Mouse (Mus musculus) kidney, embryonic 14.5 days (tissue): ENCODE data around the gene Tstd1. TPM values are rescaled to one million over a fixed set of nuclear protein-coding genes. Genes with fewer than 3 reads are reported as not detected.
A peak's percentile ranks its signal among the peaks of the same experiment; 100 is the strongest.

Experiments used
- ATAC-seq: fragments of 200-750 bp; cut with Nextera tagmentation; 2 replicates; pipeline ENCODE4 v1.8.0; 2017; ENCODE audit warnings: moderate number of reproducible peaks, mild to moderate bottlenecking, moderate TSS enrichment, moderate library complexity; ENCODE audit not compliant: low FRiP score, low TSS enrichment
- H3K27ac ChIP-seq: fragments of 300-500 bp; sonication (generic); 2 replicates; pipeline ENCODE4 v1.5.1; 2014; ENCODE audit warnings: low read depth, mild to moderate bottlenecking, low read length, moderate library complexity, mixed read lengths
- H3K27me3 ChIP-seq: fragments of 300-500 bp; sonication (generic); 2 replicates; pipeline ENCODE4 v1.6.1; 2014; ENCODE audit warnings: mild to moderate bottlenecking, low read length; ENCODE audit not compliant: control insufficient read depth, insufficient read depth
- H3K36me3 ChIP-seq: fragments of 300-500 bp; sonication (generic); 2 replicates; pipeline ENCODE4 v1.6.1; 2014; ENCODE audit warnings: low read length, mixed read lengths; ENCODE audit not compliant: control insufficient read depth, insufficient read depth
- H3K4me1 ChIP-seq: fragments of 300-500 bp; sonication (generic); 2 replicates; pipeline ENCODE4 v1.6.1; 2014; ENCODE audit warnings: low read length, mixed read lengths; ENCODE audit not compliant: control insufficient read depth, insufficient read depth
- H3K4me2 ChIP-seq: fragments of 300-500 bp; sonication (generic); replicated peaks from 2 replicates; pipeline ENCODE4 v1.6.1; 2014; ENCODE audit warnings: low read depth, mild to moderate bottlenecking, low read length
- H3K4me3 ChIP-seq: fragments of 300-500 bp; sonication (generic); 2 replicates; pipeline ENCODE4 v1.5.1; 2014; ENCODE audit warnings: mild to moderate bottlenecking, low read length
- H3K9ac ChIP-seq: fragments of 300-500 bp; sonication (generic); 2 replicates; pipeline ENCODE4 v1.6.1; 2014; ENCODE audit warnings: low read depth, mild to moderate bottlenecking, low read length, moderate library complexity
- H3K9me3 ChIP-seq: fragments of 300-500 bp; sonication (generic); 2 replicates; pipeline ENCODE4 v1.6.1; 2016; ENCODE audit warnings: low read length; ENCODE audit not compliant: control insufficient read depth
- WGBS: fragments of 180-500 bp; shearing (Covaris S2); extraction: QIAGEN DNeasy Blood & Tissue Kit; methylation state at CpG from one replicate; pipeline ENCODE4 v1.1.7; 2014; 5-methylcytosine and 5-hydroxymethylcytosine counted together
- polyA plus RNA-seq: library from polyadenylated mRNA; unstranded; fragments of >200 nt; fragmentation: Nextera tagmentation; extraction: Ambion mirVana; gene quantifications from 2 replicates; pipeline ENCODE4 v1.2.1, GENCODE M21; 2014

Gene Tstd1
- polyA plus RNA-seq, 1 experiment from 2014 or later = 2.2 TPM

- 0 out of 2 replicates have a peak, but pooled peaks cover 3% of the 10 kb centered on the region for H3K9me3 ChIP-seq
- 0 out of 2 replicates have a peak overlapping the region, but pooled peaks have one; percentile 25 for H3K9ac ChIP-seq
- no peaks in the 10 kb centered on the region for H3K27me3 ChIP-seq
- no peaks in the 10 kb centered on the region for H3K36me3 ChIP-seq
- peaks cover 40% of the 10 kb centered on the region for H3K4me1 ChIP-seq
- peak overlapping the region; percentile 24; the same call in 1 of the 2 replicates for H3K4me2 ChIP-seq
- no peak overlapping the region for H3K4me3 ChIP-seq
- no peak for ATAC-seq
- WGBS = 43% methylated on average over 7 of the region's 7 CpGs
- H3K27ac ChIP-seq = peak overlapping the region; percentile 80
Measured at GRCm38 (mm10) chr1:171441466-171442412, 23.1 kb downstream of the Tstd1 start.

GRCm38 (mm10) chr1:171442413-171442760, 23.7 kb downstream of the Tstd1 start:
- peaks cover 44% of the 10 kb centered on the region for H3K4me1 ChIP-seq
- 0 out of 2 replicates have a peak, but pooled peaks cover 3% of the 10 kb centered on the region for H3K9me3 ChIP-seq
- H3K4me2 ChIP-seq = 0 out of 2 replicates have a peak overlapping the region, but pooled peaks have one; percentile 21
- 55% methylated on average over 8 of the region's 8 CpGs for WGBS
- no peaks in the 10 kb centered on the region for H3K36me3 ChIP-seq
- H3K9ac ChIP-seq = 0 out of 2 replicates have a peak overlapping the region, but pooled peaks have one; percentile 25
- H3K4me3 ChIP-seq = no peak overlapping the region
- ATAC-seq = no peak
- H3K27ac ChIP-seq = peak overlapping the region; percentile 80
- H3K27me3 ChIP-seq = no peaks in the 10 kb centered on the region

- H3K4me2 ChIP-seq = no peak overlapping the region
- WGBS = 86% methylated on average over 5 of the region's 5 CpGs
- H3K4me3 ChIP-seq = no peak overlapping the region
- H3K27me3 ChIP-seq = no peaks in the 10 kb centered on the region
- H3K9me3 ChIP-seq = 0 out of 2 replicates have a peak, but pooled peaks cover 3% of the 10 kb centered on the region
- peaks cover 34% of the 10 kb centered on the region for H3K4me1 ChIP-seq
- ATAC-seq = no peak
- H3K9ac ChIP-seq = no peak overlapping the region
- H3K36me3 ChIP-seq = no peaks in the 10 kb centered on the region
- H3K27ac ChIP-seq = no peak overlapping the region
Measured at GRCm38 (mm10) chr1:171445050-171445449, 26.4 kb downstream of the Tstd1 start.

- Histone ChIP-seq H3K9ac (no peak overlapping the region), H3K4me3 (no peak overlapping the region), H3K27ac (no peak overlapping the region), H3K4me2 (no peak overlapping the region), H3K9me3 (0 out of 2 replicates have a peak, but pooled peaks cover 3% of the 10 kb centered on the region), H3K4me1 (peaks cover 19% of the 10 kb centered on the region), H3K27me3 (no peaks in the 10 kb centered on the region), H3K36me3 (no peaks in the 10 kb centered on the region)
- ATAC-seq = no peak
- WGBS = 49% methylated on average over 7 of the region's 7 CpGs
Measured at GRCm38 (mm10) chr1:171446854-171447253, 28.2 kb downstream of the Tstd1 start.

- Histone ChIP-seq H3K27me3 (no peaks in the 10 kb centered on the region), H3K27ac (peak overlapping the region; percentile 0; the same call in 1 of the 2 replicates), H3K9me3 (0 out of 2 replicates have a peak, but pooled peaks cover 3% of the 10 kb centered on the region), H3K9ac (no peak overlapping the region), H3K4me3 (no peak overlapping the region), H3K4me1 (peaks cover 14% of the 10 kb centered on the region), H3K4me2 (no peak overlapping the region; the same call in 1 of the 2 replicates), H3K36me3 (no peaks in the 10 kb centered on the region)
- 24% methylated on average over 10 of the region's 10 CpGs for whole genome bisulfite sequencing
- ATAC-seq = peak; percentile 50; the same call in 1 of the 2 replicates
Measured at GRCm38 (mm10) chr1:171447692-171448091, 29.0 kb downstream of the Tstd1 start.

- Histone ChIP-seq H3K27me3 (no peaks in the 10 kb centered on the region), H3K36me3 (no peaks in the 10 kb centered on the region), H3K9me3 (no peaks in the 10 kb centered on the region), H3K4me2 (no peak overlapping the region), H3K4me1 (peaks cover 14% of the 10 kb centered on the region), H3K27ac (no peak overlapping the region), H3K4me3 (no peak overlapping the region), H3K9ac (no peak overlapping the region)
- no peak for ATAC-seq
- 88% methylated on average over 11 of the region's 11 CpGs for WGBS
Measured at GRCm38 (mm10) chr1:171450062-171450461, 31.4 kb downstream of the Tstd1 start.

GRCm38 (mm10) chr1:171451001-171451400, 32.3 kb downstream of the Tstd1 start:
- H3K27me3 ChIP-seq = no peaks in the 10 kb centered on the region

GRCm38 (mm10) chr1:171452522-171452921, 33.9 kb downstream of the Tstd1 start:
- H3K4me3 ChIP-seq = no peak overlapping the region
- no peaks in the 10 kb centered on the region for H3K36me3 ChIP-seq
- H3K4me2 ChIP-seq = no peak overlapping the region
- no peaks in the 10 kb centered on the region for H3K9me3 ChIP-seq
- no peak for ATAC-seq
- H3K4me1 ChIP-seq = peaks cover 2% of the 10 kb centered on the region
- no peak overlapping the region for H3K9ac ChIP-seq
- WGBS = 68% methylated on average over 5 of the region's 5 CpGs
- H3K27ac ChIP-seq = no peak overlapping the region
- no peaks in the 10 kb centered on the region for H3K27me3 ChIP-seq

More at GRCm38 (mm10) chr1:171451001-171451400, 32.3 kb downstream of the Tstd1 start:
- H3K4me3 ChIP-seq = no peak overlapping the region
- ATAC-seq = no peak
- H3K4me2 ChIP-seq = no peak overlapping the region
- no peak overlapping the region for H3K9ac ChIP-seq
- no peaks in the 10 kb centered on the region for H3K36me3 ChIP-seq
- peaks cover 14% of the 10 kb centered on the region for H3K4me1 ChIP-seq
- WGBS = 90% methylated on average over 10 of the region's 10 CpGs
- no peaks in the 10 kb centered on the region for H3K9me3 ChIP-seq
- no peak overlapping the region for H3K27ac ChIP-seq

- H3K9ac ChIP-seq = no peak overlapping the region
- WGBS = 77% methylated on average over 5 of the region's 5 CpGs
- H3K27ac ChIP-seq = no peak overlapping the region
Measured at GRCm38 (mm10) chr1:171452923-171453322, 34.3 kb downstream of the Tstd1 start.

More at GRCm38 (mm10) chr1:171452923-171453322, 34.3 kb downstream of the Tstd1 start:
- Histone ChIP-seq H3K4me3 (no peak overlapping the region), H3K4me2 (no peak overlapping the region), H3K27me3 (no peaks in the 10 kb centered on the region), H3K36me3 (no peaks in the 10 kb centered on the region), H3K9me3 (no peaks in the 10 kb centered on the region), H3K4me1 (no peaks in the 10 kb centered on the region; the same call in 1 of the 2 replicates)
- no peak for ATAC-seq
